Mouse (Mus musculus): Measurements from ENCODE around the gene D7Ertd443e.

- no peak for TF ChIP-seq CTCF (IDR thresholded peaks at IDR 0.05; ENCODE audit: low read depth)
- 0 out of 2 replicates have a peak, but pooled peaks have one; percentile 18 for TF ChIP-seq EP300 (IDR thresholded peaks at IDR 0.05; ENCODE audit: low read depth)
Observed at GRCm38 (mm10) chr7:134227773-134228455, 157.5 kb downstream of the D7Ertd443e start.

All from liver, postnatal 0 days (tissue).